Mouse (Mus musculus): ENCODE measurements around the gene Nrf1.

The Nrf1 gene

DNA sequence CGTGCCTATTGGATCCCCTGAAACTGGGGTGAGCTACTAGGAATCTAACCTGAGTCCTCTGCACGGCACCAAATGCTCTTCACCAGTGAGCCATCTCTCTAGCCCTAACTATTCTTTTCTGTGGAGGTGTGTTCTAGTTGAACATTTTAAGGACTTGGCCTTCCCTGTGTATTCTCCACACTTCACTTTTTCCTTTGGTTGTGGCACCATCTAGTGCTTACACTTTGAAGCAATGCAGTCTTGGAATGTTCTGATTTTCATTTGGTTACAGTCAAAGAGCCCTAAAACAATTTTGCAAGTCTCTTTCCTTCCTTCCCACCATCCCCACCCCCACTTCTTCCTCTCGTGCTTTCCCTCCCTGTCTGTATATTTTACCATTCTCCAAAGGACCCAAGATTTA, 33.6 kb downstream of the Nrf1 start:
- no peak for DNase-seq

DNA sequence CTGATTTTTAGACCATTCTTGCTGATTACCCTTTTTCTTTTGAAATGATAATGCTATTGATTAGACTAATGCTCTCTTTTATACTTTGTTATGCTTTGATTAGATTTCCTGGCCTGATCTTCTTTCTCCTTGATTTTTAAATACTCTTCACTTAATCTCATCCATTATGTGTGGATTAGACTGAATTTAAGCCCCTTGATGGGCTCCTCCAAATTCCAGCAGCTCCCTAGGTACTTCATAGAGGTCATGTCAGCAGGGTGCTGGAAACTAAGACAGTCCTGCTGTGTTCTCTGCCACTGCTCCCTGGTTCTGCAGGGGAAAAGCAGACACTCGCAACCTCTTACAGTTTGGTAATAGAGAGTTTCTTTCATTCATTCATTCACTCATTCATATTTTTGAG, 35.5 kb downstream of the Nrf1 start:
- DNase-seq: no peak

DNA sequence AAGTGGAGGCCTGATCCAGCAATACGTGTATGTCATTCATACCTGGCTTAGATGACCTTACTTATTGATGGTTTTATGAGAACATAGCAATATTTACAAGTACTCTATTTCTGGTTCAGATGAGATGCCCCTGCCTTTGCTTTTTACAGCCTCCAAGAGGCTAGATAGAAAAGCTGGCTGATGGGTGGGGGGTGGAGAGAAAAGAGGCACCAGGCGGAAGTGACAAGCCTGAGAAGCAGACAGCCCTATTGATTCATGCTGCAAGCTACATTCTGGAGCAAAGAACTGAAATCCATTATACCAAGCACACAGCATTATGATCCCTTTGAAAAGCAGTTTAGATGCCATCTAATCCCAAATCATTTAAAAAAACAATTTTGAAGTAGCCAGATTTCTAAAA, 37.6 kb downstream of the Nrf1 start:
- DNase-seq: no peak

DNA sequence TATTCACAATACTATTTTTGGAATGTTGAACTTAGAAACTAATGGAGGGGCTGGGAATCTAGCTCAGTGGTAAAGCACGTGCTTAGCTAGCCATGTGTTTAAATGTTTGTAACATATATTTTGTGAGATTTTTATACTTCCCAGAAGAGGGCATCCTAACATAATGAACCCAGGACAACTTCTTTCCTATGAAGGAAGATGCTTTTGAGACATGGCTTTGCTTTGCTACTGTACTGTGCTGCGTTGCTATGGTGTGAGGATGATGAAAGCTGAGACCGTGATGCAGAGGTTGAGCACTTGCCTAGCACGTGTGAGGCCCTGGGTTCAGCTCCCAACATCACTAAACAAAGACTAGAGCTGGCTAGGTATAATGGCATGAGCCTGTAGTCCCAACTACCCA, 43.4 kb downstream of the Nrf1 start:
- no peak for DNase-seq

DNA sequence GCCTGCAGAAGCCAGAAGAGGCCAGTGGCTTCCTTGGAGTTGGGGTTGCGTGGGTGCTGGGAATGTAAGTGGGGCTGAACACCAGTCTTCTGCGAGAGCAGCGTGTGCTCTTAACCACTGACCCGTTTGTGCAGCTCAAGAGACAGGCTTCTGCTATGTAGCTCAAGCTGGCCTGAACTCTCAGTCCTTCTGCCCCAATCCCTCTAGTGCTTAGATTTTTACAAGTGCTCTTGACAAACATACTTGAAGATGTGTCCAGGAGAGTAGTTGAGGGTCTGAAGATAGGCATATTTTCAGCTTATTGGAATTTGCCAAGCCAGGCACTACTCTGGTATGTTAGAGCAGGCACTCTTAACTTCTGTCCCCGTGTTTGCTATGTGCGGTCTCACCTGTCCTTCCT, 45.0 kb downstream of the Nrf1 start:
- no peak for DNase-seq

DNA sequence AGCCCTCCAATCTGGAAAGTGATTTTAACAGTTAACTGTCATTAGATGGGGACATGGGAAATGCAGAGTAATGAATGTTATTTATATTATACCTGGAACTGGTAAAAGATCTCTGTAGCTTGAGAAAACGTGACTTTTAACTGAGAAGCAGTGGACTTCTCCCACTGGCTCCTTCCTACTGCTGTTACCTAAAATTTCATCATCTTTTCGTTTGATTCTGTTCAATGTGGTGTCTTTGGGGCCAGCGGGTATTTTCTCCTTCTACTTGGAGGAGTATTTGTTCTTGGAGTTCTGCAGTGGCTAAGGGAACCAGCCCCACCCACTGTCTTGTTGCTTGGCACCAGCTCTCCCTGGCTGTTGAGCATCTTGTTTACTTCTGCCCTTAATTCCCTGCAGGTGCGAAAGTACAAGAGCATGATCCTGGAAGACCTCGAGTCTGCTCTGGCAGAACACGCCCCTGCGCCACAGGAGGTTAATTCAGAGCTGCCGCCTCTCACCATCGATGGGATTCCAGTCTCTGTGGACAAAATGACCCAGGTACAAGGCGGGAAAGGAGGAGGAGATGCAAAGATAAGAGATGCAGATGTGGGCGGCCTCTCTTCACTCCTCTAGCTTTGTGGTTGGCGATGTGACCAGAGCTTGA, 54.1 kb downstream of the Nrf1 start:
- no peak for DNase-seq

DNA sequence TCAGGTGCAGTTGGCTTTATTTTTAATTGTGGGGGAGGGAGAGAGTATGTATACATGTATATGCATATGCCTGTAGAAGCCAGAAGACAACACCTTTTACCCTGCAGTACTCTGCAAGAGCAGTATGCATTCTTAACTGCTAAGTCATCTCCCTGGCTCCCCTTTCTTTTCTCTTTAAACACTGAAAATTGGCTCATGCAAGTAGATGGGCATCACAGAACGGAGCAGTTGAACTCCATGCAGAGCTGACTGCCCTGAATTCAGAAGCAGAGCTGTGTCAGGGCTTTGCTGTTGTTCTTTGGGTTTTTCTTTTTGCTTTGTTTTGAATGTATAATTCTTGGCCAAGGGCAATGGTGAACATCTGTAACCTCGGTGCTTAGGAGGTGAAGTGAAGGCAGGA, 58.3 kb downstream of the Nrf1 start:
- DNase-seq: no peak

DNA sequence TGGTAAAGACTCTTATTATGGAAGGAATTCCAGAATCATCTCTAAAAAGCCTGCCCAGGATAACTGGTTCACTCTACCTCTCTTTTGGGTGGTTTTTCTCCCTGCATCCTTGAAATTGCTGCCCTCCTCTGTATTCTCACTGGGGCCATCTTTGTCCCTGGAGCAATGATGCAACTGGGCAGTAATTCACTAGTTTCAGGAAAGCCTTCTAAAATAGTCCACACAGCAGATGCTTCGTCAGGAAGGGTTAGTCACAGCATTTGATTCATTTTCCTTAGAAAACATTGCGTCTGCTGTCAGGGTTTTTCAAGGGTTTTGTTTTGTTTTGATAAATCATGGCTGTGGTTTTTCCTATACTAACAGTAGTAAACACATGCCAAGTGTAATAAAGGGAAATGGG, 59.7 kb downstream of the Nrf1 start:
- DNase-seq: no peak

DNA sequence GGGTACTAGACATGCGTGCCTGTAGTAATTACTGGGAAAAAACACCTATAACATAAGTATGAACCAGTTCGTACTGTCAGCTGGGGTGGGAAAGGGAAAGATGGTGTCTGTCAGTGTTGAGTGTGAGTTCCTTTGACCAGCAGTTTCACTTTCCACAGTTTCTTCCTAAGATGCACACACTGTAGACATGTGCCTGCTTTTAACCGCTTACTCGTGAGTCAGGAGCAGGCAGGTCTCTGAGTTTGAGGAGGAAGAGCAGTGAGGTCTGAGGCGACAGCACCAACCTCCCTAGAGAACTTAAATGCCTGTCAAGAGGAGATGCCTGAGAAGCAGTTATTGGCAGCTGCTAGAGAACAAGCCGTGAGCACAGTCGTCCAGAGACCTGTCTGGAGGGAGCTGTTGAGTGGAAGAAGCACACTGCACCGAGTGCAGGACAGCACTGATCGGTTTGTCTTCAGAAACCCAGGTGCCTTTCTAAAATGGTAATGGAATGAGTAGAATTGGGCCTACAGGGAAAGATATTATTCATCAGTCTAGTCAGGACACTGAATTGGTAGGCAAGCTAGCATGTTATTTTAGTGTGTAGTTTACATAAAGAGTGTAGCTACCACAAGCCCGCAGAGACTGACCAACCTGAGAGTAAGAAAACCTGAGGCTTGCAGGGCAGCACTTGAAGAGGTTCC, 62.2 kb downstream of the Nrf1 start:
- DNase-seq: no peak

DNA sequence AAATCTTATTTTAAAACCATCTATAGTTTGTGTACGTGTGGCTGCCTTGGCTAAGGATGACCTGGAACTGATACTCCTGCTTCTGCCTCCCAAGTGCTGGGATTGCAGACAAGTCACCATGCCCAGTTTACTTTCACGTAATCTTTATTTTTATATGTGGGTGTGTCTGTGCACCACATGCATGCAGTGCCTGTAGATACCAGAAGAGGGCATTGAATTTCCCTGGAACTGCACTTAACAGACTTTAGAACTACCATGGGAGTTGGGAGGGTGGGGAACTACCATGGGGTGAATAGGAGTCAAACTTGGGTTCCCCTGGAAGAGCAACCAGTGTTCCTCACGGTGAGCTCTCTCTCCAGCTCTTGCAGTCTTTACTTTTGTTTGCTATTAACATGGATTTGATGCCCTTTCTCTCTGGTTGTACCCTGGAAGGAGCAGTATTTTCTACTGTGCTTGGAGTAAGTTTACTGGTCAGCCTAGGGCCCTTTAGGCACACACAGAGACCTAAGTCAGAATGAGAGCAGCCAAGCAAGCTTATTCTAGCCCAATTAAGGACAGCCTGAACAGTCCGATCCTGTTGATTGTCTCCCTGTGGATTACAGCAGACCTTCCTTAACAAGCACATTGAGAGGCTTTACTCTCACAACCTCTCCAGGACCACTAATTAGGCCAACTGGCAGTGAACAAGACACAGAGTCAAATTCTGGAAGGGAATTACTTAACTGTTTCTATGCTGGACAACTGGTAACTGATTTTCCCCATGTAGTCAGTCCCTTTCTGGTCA, 64.8 kb downstream of the Nrf1 start:
- DNase-seq: no peak

DNA sequence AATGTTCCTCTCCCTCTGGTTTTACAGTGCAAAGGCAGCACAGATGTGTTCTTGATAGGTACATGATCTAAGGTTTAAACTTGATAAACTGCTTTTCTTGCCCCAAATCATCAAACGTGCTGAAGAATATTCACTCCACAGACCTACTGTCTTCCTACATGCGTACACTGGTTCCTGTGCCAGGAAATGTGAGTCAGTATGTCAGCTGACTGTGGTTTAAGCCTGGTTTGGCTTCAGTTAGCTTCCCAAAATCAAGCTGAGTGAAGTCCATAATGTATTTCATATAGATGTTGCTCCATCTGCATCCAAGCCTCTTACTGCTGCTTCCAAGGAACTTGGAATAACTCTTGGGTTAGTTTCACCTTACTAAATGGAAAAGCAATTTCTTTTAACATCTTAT, 66.3 kb downstream of the Nrf1 start:
- DNase-seq: no peak

DNA sequence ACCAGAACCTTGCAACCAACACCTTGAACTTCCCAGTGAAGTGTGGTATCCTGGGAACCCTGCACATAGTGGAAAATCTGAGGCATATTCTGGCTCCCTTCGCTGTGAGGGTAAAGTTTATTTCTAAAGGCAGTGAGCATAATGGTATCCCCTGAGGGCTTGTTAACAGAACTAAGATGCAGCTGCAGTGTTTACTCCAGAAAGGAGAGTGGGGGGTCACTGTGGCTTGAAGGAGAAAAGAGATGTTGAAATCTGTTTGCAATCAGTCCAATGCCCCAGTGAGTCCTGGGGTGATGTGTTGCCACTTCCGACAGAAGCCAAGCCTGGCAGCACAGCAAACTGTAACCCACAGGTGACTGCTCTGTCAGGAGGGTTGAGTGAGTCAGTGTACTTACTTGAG, 73.4 kb downstream of the Nrf1 start:
- DNase-seq: no peak

DNA sequence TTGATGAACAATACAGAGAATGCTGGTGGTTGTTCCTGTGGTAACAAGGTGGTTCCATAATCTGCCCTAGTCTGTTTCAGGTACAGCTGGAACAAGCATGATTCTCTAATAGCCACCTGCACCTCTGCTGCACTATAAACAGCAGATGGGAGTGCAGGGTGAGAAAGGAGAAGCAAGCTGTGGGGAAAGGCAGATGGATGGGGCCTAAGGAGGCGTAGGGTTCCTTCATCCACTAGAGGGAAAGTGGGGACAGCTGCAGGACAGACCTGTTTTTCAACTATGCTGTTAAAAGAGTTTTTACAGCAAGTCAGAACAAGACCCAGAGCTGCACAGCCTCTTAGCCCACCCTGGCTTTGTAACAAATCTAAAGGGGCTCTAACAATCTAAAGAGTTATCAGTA, 73.8 kb downstream of the Nrf1 start:
- no peak for DNase-seq

DNA sequence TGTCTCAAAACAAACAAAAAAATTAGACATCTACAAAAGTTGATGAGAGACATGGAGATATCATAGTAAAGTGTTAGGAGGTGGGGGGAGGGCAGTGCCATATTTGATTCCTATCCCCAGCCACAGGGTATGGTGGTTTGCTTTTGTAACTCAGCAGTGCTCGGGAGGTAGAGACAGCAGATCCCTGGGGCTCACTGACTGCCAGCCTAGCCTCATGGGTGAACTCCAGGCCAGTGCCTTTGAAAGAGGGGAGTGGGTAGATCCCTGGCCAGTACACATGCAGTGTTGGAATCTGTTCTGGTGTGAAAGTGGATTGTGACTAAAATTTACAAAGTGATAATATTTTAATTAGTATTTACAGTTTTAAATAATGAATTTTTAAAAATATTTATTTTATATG, 75.6 kb downstream of the Nrf1 start:
- DNase-seq: no peak

DNA sequence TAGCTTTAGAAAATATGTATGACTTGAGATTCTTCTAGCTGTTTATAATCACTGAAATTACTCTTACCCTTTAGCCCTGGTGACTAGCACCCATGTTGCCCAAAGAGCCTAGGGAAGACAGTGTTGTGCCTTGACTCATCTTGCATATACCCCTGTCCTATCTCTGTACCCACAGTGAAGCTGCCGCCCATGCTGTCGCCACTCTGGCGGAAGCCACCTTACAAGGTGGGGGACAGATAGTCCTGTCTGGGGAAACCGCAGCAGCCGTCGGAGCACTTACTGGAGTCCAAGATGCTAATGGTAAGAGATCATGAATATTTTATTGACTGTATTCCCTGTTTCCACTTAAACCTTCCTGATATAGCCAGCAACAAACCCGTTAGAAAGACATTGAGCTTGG, 78.3 kb downstream of the Nrf1 start:
- DNase-seq: no peak

DNA sequence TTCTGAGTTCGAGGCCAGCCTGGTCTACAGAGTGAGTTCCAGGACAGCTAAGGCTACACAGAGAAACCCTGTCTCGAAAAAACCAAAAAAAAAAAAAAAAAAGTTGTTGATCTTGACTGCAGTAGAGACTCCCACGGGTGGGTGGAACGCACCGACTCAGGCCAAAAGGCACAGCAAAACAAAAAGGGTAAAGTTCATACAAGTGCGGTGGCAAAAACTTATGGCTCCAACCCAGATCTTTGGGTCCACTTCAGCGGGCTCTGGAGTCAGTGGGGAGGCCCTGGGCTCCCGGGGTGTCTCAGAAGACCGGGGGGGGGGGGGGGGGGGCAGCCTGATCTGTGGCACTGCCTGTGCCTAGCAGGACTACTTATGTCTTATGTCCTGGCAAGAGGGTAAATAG, 79.0 kb downstream of the Nrf1 start:
- DNase-seq: no peak

DNA sequence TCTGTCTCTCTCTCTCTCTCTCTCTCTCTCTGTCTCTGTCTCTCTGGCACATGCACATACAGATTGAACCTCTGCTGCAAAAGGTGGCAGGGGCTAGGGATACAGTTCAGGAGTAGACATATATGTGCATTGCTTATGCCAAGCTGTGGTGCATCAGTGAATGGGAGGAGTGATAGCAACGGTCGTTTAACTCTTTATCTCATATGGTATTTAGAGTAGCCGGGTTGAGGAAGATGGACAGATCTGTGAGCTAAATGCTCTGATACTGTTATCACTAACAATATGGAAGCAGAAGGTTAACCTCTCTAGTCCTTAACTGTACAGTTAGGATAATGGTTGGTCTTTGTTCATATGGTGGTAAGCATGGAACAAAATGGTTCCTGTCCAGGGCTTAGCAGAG, 84.6 kb downstream of the Nrf1 start:
- DNase-seq: no peak

DNA sequence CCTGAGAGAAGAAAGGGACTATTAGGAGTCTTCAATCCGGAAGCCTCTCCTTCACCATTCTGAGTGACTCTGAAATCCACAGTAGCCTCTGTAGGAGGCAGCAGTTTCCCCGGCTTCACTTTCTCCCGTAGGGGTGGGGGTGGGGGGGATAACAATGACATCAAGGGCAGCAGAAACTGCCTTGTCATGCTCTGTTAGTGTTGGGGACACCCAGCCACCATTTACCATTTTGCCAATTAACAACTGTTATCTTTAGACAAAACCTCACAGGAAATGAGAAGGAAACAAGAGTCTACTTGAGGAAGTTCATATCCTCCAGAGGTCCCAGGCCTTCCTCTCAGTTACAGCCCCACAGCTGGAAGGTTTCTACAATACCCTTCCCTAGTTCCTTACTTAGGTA, 87.8 kb downstream of the Nrf1 start:
- no peak for DNase-seq

DNA sequence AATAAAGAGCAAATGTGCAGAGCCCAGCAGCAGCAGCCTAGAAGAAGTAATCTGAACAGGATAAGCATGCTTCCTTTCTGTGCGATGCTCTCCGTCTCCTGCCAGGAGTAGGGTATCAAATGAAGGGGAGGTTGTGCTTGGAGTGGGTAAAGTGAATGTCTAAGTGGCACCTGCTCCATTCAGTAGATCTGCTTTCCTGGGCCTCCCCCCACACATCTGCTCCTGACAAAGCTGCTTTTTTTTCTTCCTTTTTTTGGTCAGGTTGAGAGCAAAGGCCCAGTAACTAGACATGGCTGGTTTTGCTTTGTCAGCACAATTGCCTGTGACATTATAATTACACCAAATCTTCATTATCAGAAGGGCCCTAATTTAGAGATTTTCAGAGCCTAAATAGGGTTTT, 89.4 kb downstream of the Nrf1 start:
- no peak for DNase-seq

DNA sequence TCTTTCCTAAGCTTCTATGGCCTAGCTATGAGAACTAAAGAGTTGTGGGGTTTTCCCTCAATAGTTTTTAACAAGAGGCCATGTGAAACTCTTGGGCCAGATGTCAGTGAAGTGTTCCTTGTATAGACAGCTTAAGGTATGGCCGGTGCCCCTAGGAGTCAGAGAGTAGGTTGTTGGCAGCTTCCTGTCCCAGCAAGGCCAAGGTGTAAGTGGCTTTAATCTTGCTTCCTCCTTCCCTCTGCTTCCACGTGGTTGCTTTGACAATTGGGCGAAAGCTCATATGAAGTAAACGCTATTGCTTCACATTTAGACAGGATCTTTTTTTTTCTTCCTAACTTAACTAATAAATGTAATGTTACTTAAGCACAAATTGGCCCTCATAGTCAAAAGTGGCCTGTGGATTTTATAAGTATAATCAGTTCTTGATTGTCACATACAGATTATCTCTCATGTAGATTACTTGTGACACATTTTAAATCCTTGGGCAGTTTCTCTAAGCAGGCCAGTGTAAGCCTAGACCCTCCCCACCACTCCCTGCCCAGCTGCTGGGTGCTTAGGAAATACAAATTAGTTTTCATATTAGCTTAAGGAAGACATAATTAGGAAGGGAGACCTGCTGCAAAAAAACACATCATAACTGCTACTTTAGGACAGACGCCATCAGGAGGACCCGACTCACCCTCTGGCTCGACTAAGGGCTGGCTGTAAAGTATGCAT, 91.7 kb downstream of the Nrf1 start:
- no peak for DNase-seq

DNA sequence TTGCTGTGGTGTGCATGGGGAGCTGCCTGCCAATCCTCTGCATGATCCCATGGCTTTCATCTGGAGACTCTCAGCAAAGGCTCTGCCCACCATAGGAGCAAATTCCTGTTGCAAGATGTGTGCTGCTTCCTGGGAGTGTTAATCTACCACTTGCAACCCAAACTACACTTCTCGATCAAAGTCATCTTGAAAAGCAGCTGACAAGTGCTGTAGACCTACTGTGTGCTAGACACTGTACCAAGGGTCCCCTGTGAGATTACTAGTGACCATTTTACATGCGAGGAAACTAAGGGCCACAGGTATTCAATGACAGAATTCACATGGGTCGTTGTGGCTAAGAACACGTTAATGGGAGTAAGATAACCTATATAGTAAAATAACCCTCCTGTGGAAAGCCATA, 95.5 kb downstream of the Nrf1 start:
- no peak for DNase-seq

DNA sequence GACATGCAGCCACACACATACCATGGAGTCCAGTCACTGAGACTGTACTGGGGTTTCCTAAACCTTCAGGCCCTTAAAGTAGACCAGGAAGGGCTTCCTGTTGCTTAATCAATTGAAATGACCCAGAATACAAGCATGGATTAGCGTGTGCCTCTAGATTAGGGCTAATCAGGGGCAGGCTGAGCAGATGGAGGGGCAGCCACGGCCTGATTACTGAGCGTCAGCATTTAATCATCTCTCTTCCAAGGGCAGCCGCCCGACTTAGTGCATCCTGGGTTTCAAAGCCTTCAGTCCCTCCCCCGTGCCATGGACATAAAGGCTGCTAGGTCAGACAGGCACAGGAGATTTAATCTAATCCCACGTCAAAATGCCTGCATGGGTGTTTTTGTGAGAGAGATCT, 99.3 kb downstream of the Nrf1 start:
- no peak for DNase-seq

DNA sequence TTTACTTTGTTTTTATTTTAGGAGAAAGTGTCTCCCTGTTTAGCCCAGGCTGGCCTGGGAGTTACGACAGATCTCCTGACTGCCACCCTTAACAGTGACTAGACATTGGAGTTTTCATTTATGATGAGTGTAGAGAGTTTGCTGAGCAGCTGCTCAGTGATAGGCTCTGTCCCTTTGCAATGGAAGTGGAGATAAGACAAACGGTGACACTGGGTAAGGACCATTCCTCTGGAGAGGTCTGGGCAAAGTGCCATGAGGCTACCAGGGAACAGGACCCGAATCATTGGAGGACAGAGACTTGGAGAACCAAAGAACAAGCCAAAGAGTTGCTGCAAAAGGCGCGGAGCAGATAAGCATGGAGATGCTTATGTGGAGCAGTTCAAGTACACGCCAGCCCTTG, 100.0 kb downstream of the Nrf1 start:
- DNase-seq: no peak

DNA sequence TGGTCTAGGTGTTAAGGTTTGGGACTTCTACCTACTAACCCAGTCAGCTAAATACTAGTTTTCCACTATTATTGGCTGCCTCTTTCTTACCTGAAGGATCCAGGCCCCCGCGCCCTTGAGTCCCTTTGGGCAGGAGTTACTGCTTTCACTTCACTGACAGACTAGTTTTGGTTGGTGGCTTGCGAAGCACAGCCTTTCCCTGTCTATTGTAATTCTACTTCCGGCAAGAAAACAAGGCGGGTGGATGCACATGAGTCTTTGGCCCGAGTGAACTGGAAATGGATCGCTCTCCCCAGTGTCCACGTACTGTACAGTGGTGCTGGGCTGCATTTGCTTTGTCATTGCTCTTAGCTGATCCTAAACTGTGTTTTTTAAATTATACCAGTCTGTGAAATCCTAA, 102.7 kb downstream of the Nrf1 start:
- DNase-seq: no peak

Data from right cerebral cortex, postnatal 4 days (tissue).